Mouse (Mus musculus): ENCODE results near the gene Pnpla8.

Pnpla8 gene

GRCm38 (mm10) chr12:44357881-44358280 is 136.7 kb downstream of the Pnpla8 start:
- DNase-seq, result no peak

- DNase-seq, result no peak
These were observed 150.0 kb downstream of the Pnpla8 start for GRCm38 (mm10) chr12:44371076-44371710.

Data from kidney, postnatal 25 days (tissue).